Mouse (Mus musculus): ENCODE measurements around the gene Plxdc2. TPM values are rescaled to one million over a fixed set of nuclear protein-coding genes. Genes with fewer than 3 reads are reported as not detected.

The Plxdc2 gene
- polyA plus RNA-seq, 1 experiment from 2014 or later = 39.0 TPM

GRCm38 (mm10) chr2:16370419-16370818 is 14.3 kb downstream of the Plxdc2 start:
- Histone ChIP-seq H3K4me3 (replicated peaks; ENCODE audit: low read depth, low read length) (no peak overlapping the region), H3K9me3 (replicated peaks; ENCODE audit: low read length) (no peaks in the 10 kb centered on the region), H3K4me2 (ENCODE audit: low read length) (no peak overlapping the region), H3K27ac (no peak overlapping the region), H3K4me1 (replicated peaks; ENCODE audit: insufficient read depth, low read length) (no peaks in the 10 kb centered on the region), H3K27me3 (ENCODE audit: insufficient read depth, low read length) (no peaks in the 10 kb centered on the region), H3K36me3 (ENCODE audit: insufficient read depth, low read length) (no peaks in the 10 kb centered on the region), H3K9ac (ENCODE audit: low read depth, low read length) (no peak overlapping the region)
- ATAC-seq (replicated peaks; ENCODE audit: low FRiP score, low read depth) = no peak
- 91% methylated on average over 1 of the region's 1 CpGs for WGBS
- no peak for TF ChIP-seq CTCF (IDR thresholded peaks at IDR 0.05; ENCODE audit: low read depth)
- DNase-seq (ENCODE audit: low spot score) = no peak

- Histone ChIP-seq H3K9me3 (replicated peaks; ENCODE audit: low read length) (no peaks in the 10 kb centered on the region), H3K4me2 (ENCODE audit: low read length) (no peak overlapping the region), H3K36me3 (ENCODE audit: insufficient read depth, low read length) (no peaks in the 10 kb centered on the region), H3K27ac (no peak overlapping the region), H3K4me3 (replicated peaks; ENCODE audit: low read depth, low read length) (no peak overlapping the region), H3K4me1 (replicated peaks; ENCODE audit: insufficient read depth, low read length) (no peaks in the 10 kb centered on the region), H3K9ac (ENCODE audit: low read depth, low read length) (no peak overlapping the region), H3K27me3 (ENCODE audit: insufficient read depth, low read length) (no peaks in the 10 kb centered on the region)
- DNase-seq (ENCODE audit: low spot score) (no peak), ATAC-seq (replicated peaks; ENCODE audit: low FRiP score, low read depth) (0 out of 2 replicates have a peak, but pooled peaks have one; percentile 36)
- no peak for TF ChIP-seq CTCF (IDR thresholded peaks at IDR 0.05; ENCODE audit: low read depth)
These were observed 18.2 kb downstream of the Plxdc2 start for GRCm38 (mm10) chr2:16374288-16374687.

GRCm38 (mm10) chr2:16386206-16386605 is 30.1 kb downstream of the Plxdc2 start:
- no peak for ATAC-seq (replicated peaks; ENCODE audit: low FRiP score, low read depth)
- no peak overlapping the region for H3K9ac ChIP-seq (ENCODE audit: low read depth, low read length)

GRCm38 (mm10) chr2:16386692-16387091 is 30.6 kb downstream of the Plxdc2 start:
- no peak for ATAC-seq (replicated peaks; ENCODE audit: low FRiP score, low read depth)
- H3K27me3 ChIP-seq (ENCODE audit: insufficient read depth, low read length) = no peaks in the 10 kb centered on the region
- TF ChIP-seq CTCF (IDR thresholded peaks at IDR 0.05; ENCODE audit: low read depth) = no peak
- no peak overlapping the region for H3K4me2 ChIP-seq (ENCODE audit: low read length)
- H3K36me3 ChIP-seq (ENCODE audit: insufficient read depth, low read length) = no peaks in the 10 kb centered on the region
- no peak overlapping the region for H3K4me3 ChIP-seq (replicated peaks; ENCODE audit: low read depth, low read length)
- H3K9ac ChIP-seq (ENCODE audit: low read depth, low read length) = no peak overlapping the region
- no peak overlapping the region for H3K27ac ChIP-seq
- no peak for DNase-seq (ENCODE audit: low spot score)
- H3K9me3 ChIP-seq (replicated peaks; ENCODE audit: low read length) = no peaks in the 10 kb centered on the region; the same call in 1 of the 2 replicates
- no peaks in the 10 kb centered on the region for H3K4me1 ChIP-seq (replicated peaks; ENCODE audit: insufficient read depth, low read length)

More at GRCm38 (mm10) chr2:16386206-16386605, 30.1 kb downstream of the Plxdc2 start:
- H3K9me3 ChIP-seq (replicated peaks; ENCODE audit: low read length) = no peaks in the 10 kb centered on the region; the same call in 1 of the 2 replicates
- H3K4me2 ChIP-seq (ENCODE audit: low read length) = no peak overlapping the region
- 82% methylated on average over 1 of the region's 1 CpGs for WGBS
- H3K4me3 ChIP-seq (replicated peaks; ENCODE audit: low read depth, low read length) = no peak overlapping the region
- no peak overlapping the region for H3K27ac ChIP-seq
- no peaks in the 10 kb centered on the region for H3K36me3 ChIP-seq (ENCODE audit: insufficient read depth, low read length)
- DNase-seq (ENCODE audit: low spot score) = no peak
- H3K27me3 ChIP-seq (ENCODE audit: insufficient read depth, low read length) = no peaks in the 10 kb centered on the region
- H3K4me1 ChIP-seq (replicated peaks; ENCODE audit: insufficient read depth, low read length) = no peaks in the 10 kb centered on the region
- no peak for TF ChIP-seq CTCF (IDR thresholded peaks at IDR 0.05; ENCODE audit: low read depth)

GRCm38 (mm10) chr2:16387787-16388186 is 31.7 kb downstream of the Plxdc2 start:
- H3K4me1 ChIP-seq (replicated peaks; ENCODE audit: insufficient read depth, low read length) = no peaks in the 10 kb centered on the region
- no peaks in the 10 kb centered on the region for H3K36me3 ChIP-seq (ENCODE audit: insufficient read depth, low read length)
- DNase-seq (ENCODE audit: low spot score) (no peak), ATAC-seq (replicated peaks; ENCODE audit: low FRiP score, low read depth) (no peak)
- no peaks in the 10 kb centered on the region for H3K9me3 ChIP-seq (replicated peaks; ENCODE audit: low read length)
- TF ChIP-seq CTCF (IDR thresholded peaks at IDR 0.05; ENCODE audit: low read depth) = no peak
- H3K4me3 ChIP-seq (replicated peaks; ENCODE audit: low read depth, low read length) = no peak overlapping the region
- no peaks in the 10 kb centered on the region for H3K27me3 ChIP-seq (ENCODE audit: insufficient read depth, low read length)
- H3K27ac ChIP-seq = no peak overlapping the region
- no peak overlapping the region for H3K9ac ChIP-seq (ENCODE audit: low read depth, low read length)
- no peak overlapping the region for H3K4me2 ChIP-seq (ENCODE audit: low read length)

- no peaks in the 10 kb centered on the region for H3K4me1 ChIP-seq (replicated peaks; ENCODE audit: insufficient read depth, low read length)
- no peak for TF ChIP-seq CTCF (IDR thresholded peaks at IDR 0.05; ENCODE audit: low read depth)
- no peak overlapping the region for H3K4me2 ChIP-seq (ENCODE audit: low read length)
- H3K4me3 ChIP-seq (replicated peaks; ENCODE audit: low read depth, low read length) = no peak overlapping the region
- no peaks in the 10 kb centered on the region for H3K36me3 ChIP-seq (ENCODE audit: insufficient read depth, low read length)
- WGBS = 71% methylated on average over 3 of the region's 3 CpGs
- H3K27me3 ChIP-seq (ENCODE audit: insufficient read depth, low read length) = no peaks in the 10 kb centered on the region
- no peak overlapping the region for H3K27ac ChIP-seq
- DNase-seq (ENCODE audit: low spot score) (no peak), ATAC-seq (replicated peaks; ENCODE audit: low FRiP score, low read depth) (peak; percentile 84)
- no peak overlapping the region for H3K9ac ChIP-seq (ENCODE audit: low read depth, low read length)
- H3K9me3 ChIP-seq (replicated peaks; ENCODE audit: low read length) = no peaks in the 10 kb centered on the region
These were observed 41.4 kb downstream of the Plxdc2 start for GRCm38 (mm10) chr2:16397501-16397900.

GRCm38 (mm10) chr2:16398006-16398405 is 41.9 kb downstream of the Plxdc2 start:
- Histone ChIP-seq H3K4me2 (ENCODE audit: low read length) (no peak overlapping the region), H3K27ac (no peak overlapping the region), H3K4me3 (replicated peaks; ENCODE audit: low read depth, low read length) (no peak overlapping the region), H3K36me3 (ENCODE audit: insufficient read depth, low read length) (no peaks in the 10 kb centered on the region), H3K4me1 (replicated peaks; ENCODE audit: insufficient read depth, low read length) (no peaks in the 10 kb centered on the region), H3K9me3 (replicated peaks; ENCODE audit: low read length) (no peaks in the 10 kb centered on the region), H3K27me3 (ENCODE audit: insufficient read depth, low read length) (no peaks in the 10 kb centered on the region), H3K9ac (ENCODE audit: low read depth, low read length) (no peak overlapping the region)
- DNase-seq (ENCODE audit: low spot score) (no peak), ATAC-seq (replicated peaks; ENCODE audit: low FRiP score, low read depth) (no peak)
- WGBS = 83% methylated on average over 1 of the region's 1 CpGs
- no peak for TF ChIP-seq CTCF (IDR thresholded peaks at IDR 0.05; ENCODE audit: low read depth)
